In genomic region chr2:39325715-39326493, GRCm38 (mm10) we compare ENCODE assay signal across 7 mouse cellular contexts.
DNase-seq lines count a peak whose midpoint lies in the region; ATAC-seq lines count a peak whose summit lies in the region.

No protein-coding gene starts in this region.

- H3K9ac ChIP-seq in heart, embryonic 11.5 days (ENCODE audit: low read depth, low read length): no peak overlapping the region
- no peak overlapping the region for H3K9ac ChIP-seq in hindbrain, embryonic 12.5 days

- peak overlapping the region; percentile 33 for H3K4me2 ChIP-seq in heart, embryonic 11.5 days
- H3K4me2 ChIP-seq in hindbrain, embryonic 12.5 days (replicated peaks): no peak overlapping the region

- no peaks in the 10 kb centered on the region for H3K4me1 ChIP-seq in heart, embryonic 11.5 days (ENCODE audit: control insufficient read depth, insufficient read depth, low read length)
- H3K4me1 ChIP-seq in hindbrain, embryonic 12.5 days: peaks cover 8% of the 10 kb centered on the region; the same call in 1 of the 2 replicates

- peak overlapping the region; percentile 2; the same call in 1 of the 2 replicates for H3K4me3 ChIP-seq in heart, embryonic 11.5 days (ENCODE audit: low read depth, low read length)
- no peak overlapping the region for H3K4me3 ChIP-seq in hindbrain, embryonic 12.5 days

- 52% methylated on average over 9 of the region's 9 CpGs for WGBS in heart, embryonic 11.5 days (ENCODE audit: insufficient replicate concordance)
- 63% methylated on average over 9 of the region's 9 CpGs for WGBS in hindbrain, embryonic 12.5 days

- ATAC-seq in heart, embryonic 11.5 days (replicated peaks; ENCODE audit: insufficient number of reproducible peaks, low FRiP score, low TSS enrichment): peak; percentile 27; the same call in 1 of the 2 replicates
- no peak for ATAC-seq in hindbrain, embryonic 12.5 days (ENCODE audit: low FRiP score)

- H3K36me3 ChIP-seq in heart, embryonic 11.5 days (ENCODE audit: control insufficient read depth, insufficient read depth, low read length): no peaks in the 10 kb centered on the region
- no peaks in the 10 kb centered on the region for H3K36me3 ChIP-seq in hindbrain, embryonic 12.5 days

- peak overlapping the region; percentile 54; the same call in 1 of the 2 replicates for H3K27ac ChIP-seq in heart, embryonic 11.5 days (ENCODE audit: low read depth, low read length)
- no peak overlapping the region for H3K27ac ChIP-seq in hindbrain, embryonic 12.5 days

- no peaks in the 10 kb centered on the region for H3K27me3 ChIP-seq in heart, embryonic 11.5 days (ENCODE audit: control insufficient read depth, insufficient read depth, low read length)
- H3K27me3 ChIP-seq in hindbrain, embryonic 12.5 days: no peaks in the 10 kb centered on the region

- no peaks in the 10 kb centered on the region for H3K9me3 ChIP-seq in heart, embryonic 11.5 days (replicated peaks; ENCODE audit: control insufficient read depth, low read length)
- no peaks in the 10 kb centered on the region for H3K9me3 ChIP-seq in hindbrain, embryonic 12.5 days (replicated peaks)

- peak; percentile 27 for DNase-seq in retina, postnatal 1 day
- no peak for DNase-seq in retina, embryonic 14.5 days (ENCODE audit: low spot score)
- peak; percentile 1 for DNase-seq in lung, postnatal 36 days
- DNase-seq in cerebellum, adult 11 months: no peak
- no peak for DNase-seq in urinary bladder, postnatal 14 days (ENCODE audit: low spot score)

Comparison
In these comparisons a context has a peak if more than half of its experiments do, and no peak if none do; other contexts are left out.
1. DNase-seq: peak in retina, postnatal 1 day (single experiment) and lung, postnatal 36 days (single experiment); none in retina, embryonic 14.5 days (single experiment), cerebellum, adult 11 months (single experiment) and urinary bladder, postnatal 14 days (single experiment).